Mouse (Mus musculus): ENCODE measurements around the gene Sowahb.

Gene Sowahb

DNA sequence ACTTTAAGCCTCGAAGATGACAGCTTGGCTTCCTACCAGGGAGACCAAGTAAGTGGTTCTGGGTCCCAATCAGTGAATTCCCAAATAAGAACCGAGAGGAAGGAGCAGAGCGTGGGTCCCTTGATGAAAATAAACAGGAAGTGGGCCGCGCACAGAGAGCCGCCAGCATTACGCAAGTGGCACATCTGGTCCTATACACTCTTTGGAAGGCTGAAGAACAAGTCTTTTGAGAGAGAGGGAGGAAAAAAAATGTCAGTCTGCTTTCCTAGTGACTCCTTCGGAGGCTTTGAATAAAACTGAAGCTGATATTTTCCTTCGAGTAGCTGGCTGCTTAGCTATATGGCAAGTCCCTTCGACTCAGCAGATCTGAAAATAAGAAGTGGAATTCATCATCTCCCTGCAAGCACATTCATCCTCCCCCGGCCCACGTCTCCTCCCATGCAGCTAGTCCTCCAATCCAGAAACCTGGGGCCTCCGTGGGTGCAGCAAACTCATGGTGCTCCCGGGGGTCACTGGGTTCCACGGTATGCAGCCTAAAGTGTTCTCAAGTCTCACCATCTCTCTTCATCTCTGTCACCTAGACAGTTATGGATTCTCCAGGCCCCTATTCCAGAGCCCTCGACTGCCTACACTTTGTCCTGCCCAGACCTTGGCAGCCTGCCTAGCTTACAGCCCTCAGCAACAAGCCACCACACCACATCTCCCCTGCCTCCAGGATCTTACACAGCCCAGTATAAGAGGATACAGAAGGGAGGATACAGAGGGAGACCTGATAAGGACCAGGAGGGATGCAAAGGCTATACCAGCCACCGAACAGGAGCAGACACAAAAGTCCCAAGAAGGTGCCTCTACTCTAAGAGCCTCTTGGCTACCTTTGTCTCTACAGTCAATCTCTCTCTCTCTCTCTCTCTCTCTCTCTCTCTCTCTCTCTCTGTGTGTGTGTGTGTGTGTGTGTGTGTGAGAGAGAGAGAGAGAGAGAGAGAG, 43.8 kb downstream of the Sowahb start:
- DNase-seq = peak; percentile 55

DNA sequence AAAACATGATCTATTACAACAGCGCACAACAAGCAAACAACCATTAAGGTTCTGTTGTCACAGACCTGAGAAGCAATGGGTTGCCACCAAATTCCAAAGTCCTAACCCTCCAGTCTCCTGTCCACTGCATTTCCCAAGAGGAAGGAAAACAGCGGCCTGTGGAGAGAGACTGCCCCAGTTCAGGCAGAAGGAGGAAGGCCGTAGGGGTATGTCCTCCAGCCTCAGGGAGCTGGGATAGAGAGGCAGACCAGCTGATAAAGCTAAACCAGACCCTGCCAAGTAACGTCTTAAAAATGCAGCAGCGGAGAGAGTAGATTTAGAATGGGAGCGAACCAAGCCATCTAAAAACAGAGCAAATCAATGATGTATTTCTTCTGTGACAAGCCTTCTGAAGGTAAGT, 44.8 kb downstream of the Sowahb start:
- DNase-seq = no peak

DNA sequence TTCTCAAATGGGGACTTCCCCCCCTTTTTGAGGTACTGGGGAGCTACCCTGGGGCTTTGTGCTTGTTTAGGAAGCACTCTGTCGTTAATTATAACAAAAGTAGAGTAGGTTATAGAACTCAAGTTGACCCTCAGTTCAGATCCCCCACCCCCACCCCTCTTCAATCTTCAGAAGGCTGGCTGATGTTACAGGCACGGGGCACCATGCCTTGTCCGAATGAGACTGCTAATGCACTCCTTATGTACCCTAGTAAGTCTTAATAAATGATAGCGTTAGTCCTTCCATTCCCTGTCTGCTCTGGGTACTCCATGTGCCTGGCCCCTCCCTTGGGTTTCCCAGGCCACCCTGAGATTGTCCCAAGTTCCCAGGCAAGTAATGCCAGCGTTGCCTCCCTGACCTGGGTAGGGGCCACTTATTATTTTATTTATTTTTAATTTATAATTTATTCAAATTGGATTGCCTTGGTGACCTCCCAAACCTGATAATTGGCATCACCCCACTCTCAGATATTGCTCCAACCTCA, 46.3 kb downstream of the Sowahb start:
- DNase-seq = no peak

DNA sequence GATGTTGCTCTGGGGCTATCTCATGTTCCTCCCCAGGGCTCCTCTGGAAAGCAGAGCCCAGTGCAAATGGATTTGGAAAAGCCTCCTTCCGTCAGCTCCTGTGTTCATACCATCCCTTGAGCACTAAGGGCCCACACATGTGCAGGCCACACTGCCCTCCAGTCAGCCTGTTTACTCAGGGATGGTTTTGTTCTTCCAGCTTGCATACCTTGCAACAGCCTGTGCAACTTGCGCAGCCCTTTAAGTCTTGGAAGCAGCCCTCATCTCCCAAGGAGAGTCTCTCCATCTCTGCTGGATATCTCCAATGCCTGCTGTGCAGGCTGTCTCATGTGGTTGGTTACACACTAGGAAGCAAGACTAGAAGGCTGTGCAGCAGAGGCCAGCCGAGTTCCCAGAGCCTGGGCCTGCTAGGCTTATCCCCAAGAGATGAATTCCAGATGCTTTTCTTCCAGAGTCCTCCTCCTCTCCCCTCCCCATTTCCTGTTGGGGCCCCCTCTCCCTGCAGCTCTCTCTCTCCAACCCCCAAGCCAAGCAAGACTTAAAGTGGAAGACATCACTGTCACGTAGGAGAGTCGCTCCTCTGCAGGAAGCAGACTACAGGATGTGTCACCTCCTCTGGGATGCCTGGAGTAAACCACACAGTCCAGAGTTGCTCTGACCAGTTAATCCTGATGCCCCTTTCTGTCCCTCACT, 47.2 kb downstream of the Sowahb start:
- DNase-seq = no peak

DNA sequence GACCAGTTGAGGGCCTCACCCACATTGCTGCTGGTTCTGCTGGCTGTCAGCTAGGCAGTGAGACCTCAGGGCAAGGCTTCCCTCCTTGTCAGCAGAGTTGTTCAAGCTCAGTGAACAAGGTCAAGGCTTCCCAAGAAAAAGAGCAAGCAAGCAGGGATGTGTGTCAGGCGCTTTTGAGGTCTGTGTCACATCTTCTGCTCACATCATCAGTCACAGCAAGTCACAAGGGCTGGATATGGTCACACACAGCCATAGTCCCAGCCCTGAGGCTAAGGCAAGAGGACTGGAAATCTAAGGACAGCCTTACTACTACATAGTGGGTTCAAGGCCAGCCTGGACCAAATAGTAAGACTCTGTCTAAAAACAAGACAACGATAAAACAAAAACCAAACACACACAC, 50.0 kb downstream of the Sowahb start:
- DNase-seq = no peak

DNA sequence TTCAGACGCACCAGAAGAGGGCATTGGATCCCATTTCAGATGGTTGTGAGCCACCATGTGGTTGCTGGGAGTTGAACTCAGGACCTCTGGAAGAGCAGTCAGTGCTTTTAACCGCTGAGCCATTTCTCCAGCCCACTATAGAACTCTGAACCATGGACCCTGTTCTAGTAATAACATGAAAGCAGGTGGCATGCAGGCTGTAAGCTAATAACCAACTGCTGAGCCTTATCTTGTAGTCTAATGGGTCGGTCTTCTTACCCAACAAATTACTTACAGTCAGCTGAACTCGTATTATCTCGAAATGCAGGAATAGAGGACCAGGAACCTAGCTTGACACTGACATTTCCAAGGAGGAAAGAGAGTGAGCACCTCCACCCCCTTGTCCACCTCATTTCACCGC, 50.5 kb downstream of the Sowahb start:
- DNase-seq = no peak

DNA sequence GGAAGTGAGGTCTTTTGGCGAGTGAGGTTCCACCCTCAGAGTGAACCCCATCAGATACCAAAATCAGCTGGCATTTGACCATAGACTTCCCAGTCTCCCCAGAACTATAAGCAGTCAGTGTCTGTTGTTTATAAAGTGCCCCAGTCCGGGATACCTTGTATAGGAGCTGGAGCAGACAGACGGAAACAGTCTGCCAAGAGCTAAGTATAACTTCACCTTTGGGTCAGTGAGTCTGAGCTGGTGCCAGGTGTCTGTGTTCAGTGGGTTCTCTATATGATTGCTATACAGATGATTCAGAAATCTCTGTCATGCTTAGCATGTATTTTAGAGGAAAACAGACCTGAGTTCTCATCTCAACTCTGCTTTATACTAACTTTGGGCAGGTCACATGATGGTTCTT, 52.7 kb downstream of the Sowahb start:
- no peak for DNase-seq

Measured in right cerebral cortex, postnatal 14 days (tissue).